Mouse (Mus musculus): ENCODE data around the gene Dcun1d1.

DNA sequence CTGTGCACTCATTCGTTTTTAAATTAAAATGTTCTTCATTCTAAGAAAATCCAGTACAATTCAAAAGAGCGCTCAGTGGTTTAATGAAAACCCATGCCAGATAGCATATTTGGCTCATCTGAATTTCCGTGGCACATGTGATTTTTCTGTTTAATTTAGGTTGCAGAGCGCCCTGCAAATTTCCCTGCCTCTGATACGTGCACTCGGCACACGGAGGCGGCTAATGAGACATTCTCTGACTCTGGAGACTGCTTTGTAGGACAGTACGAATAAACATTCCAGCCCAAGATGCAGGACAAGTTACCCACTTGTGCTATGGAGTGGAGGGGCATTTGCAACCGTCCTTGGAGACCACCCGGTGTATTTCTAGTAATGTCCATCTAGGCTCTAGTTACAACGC lies 33.9 kb upstream of the Dcun1d1 start:
- TF ChIP-seq CTCF (IDR thresholded peaks at IDR 0.05; ENCODE audit: control insufficient read depth, insufficient read depth, insufficient replicate concordance, low read depth, low read length) (no peak), POLR2A (IDR thresholded peaks at IDR 0.05; ENCODE audit: control insufficient read depth, low read depth, low read length) (no peak)
